ENCODE assay signal across 19 mouse cellular contexts in the genomic region with DNA sequence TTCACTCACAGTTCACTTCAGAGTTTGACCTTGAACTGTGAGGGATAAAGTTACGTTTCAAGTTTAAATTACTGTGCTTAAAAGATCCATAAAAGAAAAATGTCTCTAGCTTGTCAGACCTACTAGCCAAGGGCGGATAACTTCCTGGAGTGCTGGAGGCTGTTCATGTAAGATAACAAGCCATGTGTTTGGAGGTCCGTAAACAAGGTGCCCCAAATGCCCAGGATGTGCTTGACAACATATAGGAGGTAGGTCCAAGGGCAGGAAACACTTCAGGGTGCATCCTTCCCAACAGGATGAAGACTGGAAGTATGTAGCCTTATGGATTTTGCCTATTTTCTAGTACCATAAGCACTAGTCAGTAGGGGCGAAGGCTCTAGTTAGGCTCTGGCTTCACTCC.
DNase-seq lines count a peak whose midpoint lies in the region; ATAC-seq and TF ChIP-seq lines count a peak whose summit lies in the region.
"Had no signal": no experiment of that assay in that cellular context is flagged by ENCODE, and none has a peak within 500 bp of the region (broad histone marks: within the 10 kb centered on the region; RNA-seq: fewer than 3 reads in every experiment).

No protein-coding gene starts in this region.

- no peak overlapping the region for H3K27ac ChIP-seq in lung, embryonic 14.5 days (ENCODE audit: low read depth)
- peak overlapping the region; percentile 15; the same call in 1 of the 2 replicates for H3K27ac ChIP-seq in liver, embryonic 12.5 days
- no peak overlapping the region for H3K27ac ChIP-seq in liver, postnatal 0 days (ENCODE audit: low read depth)
- H3K27ac ChIP-seq: embryonic facial prominence, embryonic 10.5 days; forebrain, embryonic 10.5 days; heart, embryonic 13.5 days had no signal

- peak; percentile 39 for DNase-seq in lung, embryonic 14.5 days
- DNase-seq in lung, postnatal 36 days = no peak
- DNase-seq in liver = peak; percentile 19
- DNase-seq in liver, postnatal 0 days = no peak
- DNase-seq in MN1 (ENCODE audit: low spot score) = no peak
- DNase-seq: adrenal gland, adult 8-10 months; adrenal gland, postnatal 36 days; cerebellum, adult 2 months; cerebellum, postnatal 10 days; gastrocnemius, postnatal 36 days; heart, adult 11 months; heart, postnatal 36 days had no signal

- TF ChIP-seq EP300 in liver, postnatal 0 days (IDR thresholded peaks at IDR 0.05; ENCODE audit: low read depth) = no peak

- ATAC-seq in lung, embryonic 14.5 days (ENCODE audit: insufficient read depth) = no peak; the same call in 1 of the 2 replicates
- peak; percentile 89 for ATAC-seq in liver, embryonic 12.5 days
- ATAC-seq in liver, postnatal 0 days = peak; percentile 61; the same call in 1 of the 2 replicates
- ATAC-seq: forebrain, embryonic 14.5 days had no signal

- no peak overlapping the region for H3K4me2 ChIP-seq in lung, embryonic 14.5 days
- H3K4me2 ChIP-seq in liver, embryonic 12.5 days = no peak overlapping the region
- H3K4me2 ChIP-seq in liver, postnatal 0 days (ENCODE audit: low read depth, low read length) = no peak overlapping the region
- H3K4me2 ChIP-seq: heart, embryonic 13.5 days had no signal

- no peaks in the 10 kb centered on the region for H3K9me3 ChIP-seq in lung, embryonic 14.5 days (ENCODE audit: low read depth, low read length)
- H3K9me3 ChIP-seq in liver, embryonic 12.5 days (replicated peaks) = no peaks in the 10 kb centered on the region
- no peaks in the 10 kb centered on the region for H3K9me3 ChIP-seq in liver, postnatal 0 days (ENCODE audit: low read length)
- H3K9me3 ChIP-seq: embryonic facial prominence, embryonic 10.5 days; forebrain, embryonic 10.5 days; heart, embryonic 13.5 days had no signal

- WGBS in lung, embryonic 14.5 days = 54% methylated on average over 4 of the region's 4 CpGs
- 34% methylated on average over 4 of the region's 4 CpGs for WGBS in liver, embryonic 12.5 days (ENCODE audit: insufficient replicate concordance)
- WGBS in liver, postnatal 0 days (ENCODE audit: insufficient replicate concordance) = 54% methylated on average over 4 of the region's 4 CpGs

- no peak for TF ChIP-seq CTCF in lung, embryonic 14.5 days (IDR thresholded peaks at IDR 0.05; ENCODE audit: low read depth)
- no peak for TF ChIP-seq CTCF in liver, postnatal 0 days (IDR thresholded peaks at IDR 0.05; ENCODE audit: low read depth)

- no peak overlapping the region for H3K4me3 ChIP-seq in lung, embryonic 14.5 days (ENCODE audit: low read depth, low read length)
- no peak overlapping the region for H3K4me3 ChIP-seq in liver, embryonic 12.5 days
- no peak overlapping the region for H3K4me3 ChIP-seq in liver, postnatal 0 days (ENCODE audit: low read depth, low read length)
- H3K4me3 ChIP-seq: embryonic facial prominence, embryonic 10.5 days; erythroblast, embryonic 14.5 days; forebrain, embryonic 10.5 days; heart, embryonic 13.5 days had no signal

- H3K9ac ChIP-seq in lung, embryonic 14.5 days = no peak overlapping the region
- H3K9ac ChIP-seq in liver, embryonic 12.5 days = no peak overlapping the region
- H3K9ac ChIP-seq in liver, postnatal 0 days (replicated peaks) = no peak overlapping the region
- H3K9ac ChIP-seq: heart, embryonic 13.5 days had no signal

- H3K36me3 ChIP-seq in lung, embryonic 14.5 days (ENCODE audit: insufficient read depth) = no peaks in the 10 kb centered on the region
- no peaks in the 10 kb centered on the region for H3K36me3 ChIP-seq in liver, embryonic 12.5 days
- H3K36me3 ChIP-seq in liver, postnatal 0 days (replicated peaks; ENCODE audit: insufficient read depth, low read length) = no peaks in the 10 kb centered on the region
- H3K36me3 ChIP-seq: embryonic facial prominence, embryonic 10.5 days; forebrain, embryonic 10.5 days; heart, embryonic 13.5 days had no signal

- no peaks in the 10 kb centered on the region for H3K4me1 ChIP-seq in lung, embryonic 14.5 days (ENCODE audit: insufficient read depth)
- H3K4me1 ChIP-seq in liver, embryonic 12.5 days = peaks cover 8% of the 10 kb centered on the region
- no peaks in the 10 kb centered on the region for H3K4me1 ChIP-seq in liver, postnatal 0 days (ENCODE audit: insufficient read depth)
- H3K4me1 ChIP-seq: embryonic facial prominence, embryonic 10.5 days; forebrain, embryonic 10.5 days; heart, embryonic 13.5 days had no signal

- H3K27me3 ChIP-seq in lung, embryonic 14.5 days (ENCODE audit: insufficient read depth, low read length) = no peaks in the 10 kb centered on the region
- no peaks in the 10 kb centered on the region for H3K27me3 ChIP-seq in liver, embryonic 12.5 days (replicated peaks)
- no peaks in the 10 kb centered on the region for H3K27me3 ChIP-seq in liver, postnatal 0 days (ENCODE audit: insufficient read depth, low read length)
- H3K27me3 ChIP-seq: CH12.LX; heart, embryonic 13.5 days had no signal

Comparison
In these comparisons a context has a peak if more than half of its experiments do, and no peak if none do; other contexts are left out.
1. DNase-seq: peak in lung, embryonic 14.5 days (single experiment) and liver (single experiment); none in lung, postnatal 36 days (single experiment), liver, postnatal 0 days (single experiment) and MN1 (single experiment).